Mouse (Mus musculus): Measurements from ENCODE around the gene Nit1. TPM values are rescaled to one million over a fixed set of nuclear protein-coding genes. Genes with fewer than 3 reads are reported as not detected.

Gene Nit1
- polyA plus RNA-seq (2021; fragmentation: Nextera tagmentation): 30.4 and 30.8 TPM in 2 replicates
- long read RNA-seq, experiment 1, transcript Nit1-201 (7 exons, 3,041 nt): minor isoform, 10 of 55 reads
- long read RNA-seq, experiment 1, transcript Nit1-202 (7 exons, 1,335 nt): major isoform, 14 of 55 reads
- long read RNA-seq, experiment 1, partial matches to known transcripts: 11 of 55 reads
- long read RNA-seq, experiment 1, other reads (novel, unspliced or antisense): 20 of 55 reads
- long read RNA-seq, experiment 2, transcript Nit1-202 (7 exons, 1,335 nt): major isoform, 30 of 100 reads
- long read RNA-seq, experiment 2, transcript Nit1-201 (7 exons, 3,041 nt): minor isoform, 14 of 100 reads
- long read RNA-seq, experiment 2, partial matches to known transcripts: 23 of 100 reads
- long read RNA-seq, experiment 2, other reads (novel, unspliced or antisense): 32 of 100 reads

GRCm38 (mm10) chr1:171345225-171346094, at the start of gene Nit1, which contains the start of gene Pfdn2:
Gene Nit1, minus strand, starts transcription at chr1:171345646.
Gene Pfdn2, plus strand, starts transcription at chr1:171345670.

GRCm38 (mm10) chr1:171388376-171389102, 43.1 kb upstream of the Nit1 start, which contains the start of gene Arhgap30:
Gene Arhgap30, plus strand, starts transcription at chr1:171388954.

DNA sequence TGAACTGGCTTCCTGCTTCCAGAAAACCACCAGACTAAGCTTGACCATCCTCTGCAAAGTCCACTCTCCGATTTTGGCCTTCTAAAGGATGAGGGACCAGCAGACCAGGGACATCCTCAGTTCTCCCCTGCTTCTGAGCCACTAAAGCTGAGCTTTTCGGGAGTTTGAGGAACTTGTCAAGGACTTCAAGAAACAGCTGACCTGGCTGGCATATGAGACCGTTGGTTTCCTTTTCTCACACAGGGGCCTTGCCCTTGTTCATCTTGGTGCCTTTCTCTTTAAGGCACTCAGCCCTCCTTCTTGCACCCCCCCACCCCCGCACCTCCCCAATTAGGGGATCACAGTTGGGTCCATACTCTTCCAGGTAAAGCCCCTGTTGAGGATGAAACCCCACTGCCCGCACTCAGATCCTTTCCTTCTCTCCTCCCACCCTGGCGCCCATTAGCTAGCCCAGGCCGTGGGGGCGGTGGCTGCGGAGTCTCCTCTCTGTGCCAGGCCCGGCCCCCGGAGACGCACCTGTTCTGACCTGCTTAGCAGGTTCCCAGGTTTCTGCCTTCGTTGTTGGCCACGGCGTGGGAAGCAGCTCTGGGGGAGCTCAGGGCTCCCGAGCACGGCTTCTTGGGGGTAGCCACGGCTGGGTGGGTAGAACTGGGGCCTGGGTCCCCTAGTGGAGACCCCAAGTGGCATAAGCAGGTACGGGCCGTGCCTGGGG, 24.6 kb upstream of the Nit1 start, which contains the start of gene Nectin4:
Gene Nectin4 (plus strand): TSS at position 255 of the 712 bp plus-strand sequence.

DNA sequence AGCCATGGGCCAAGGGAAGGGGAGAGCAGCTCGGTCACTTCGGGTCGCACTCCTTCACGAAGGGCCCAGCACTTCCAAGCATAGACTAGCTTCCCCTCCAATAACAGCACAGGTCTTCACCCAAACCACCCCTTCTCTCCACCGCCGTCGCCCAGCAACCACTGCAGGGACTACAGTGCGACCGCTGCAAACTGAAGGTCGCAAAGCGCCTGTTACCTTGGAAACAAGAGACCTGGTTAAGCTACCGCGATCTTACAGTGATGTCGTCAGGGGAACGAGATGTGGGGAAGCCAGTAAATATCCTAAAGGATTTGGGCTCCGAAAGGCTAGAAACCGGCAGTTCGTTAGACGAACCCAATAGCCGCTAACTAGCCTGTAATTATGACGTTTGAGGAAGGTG, 15.2 kb upstream of the Nit1 start, which contains the start of gene Klhdc9:
Gene Klhdc9 (minus strand): TSS at position 143 of the 400 bp plus-strand sequence.

DNA sequence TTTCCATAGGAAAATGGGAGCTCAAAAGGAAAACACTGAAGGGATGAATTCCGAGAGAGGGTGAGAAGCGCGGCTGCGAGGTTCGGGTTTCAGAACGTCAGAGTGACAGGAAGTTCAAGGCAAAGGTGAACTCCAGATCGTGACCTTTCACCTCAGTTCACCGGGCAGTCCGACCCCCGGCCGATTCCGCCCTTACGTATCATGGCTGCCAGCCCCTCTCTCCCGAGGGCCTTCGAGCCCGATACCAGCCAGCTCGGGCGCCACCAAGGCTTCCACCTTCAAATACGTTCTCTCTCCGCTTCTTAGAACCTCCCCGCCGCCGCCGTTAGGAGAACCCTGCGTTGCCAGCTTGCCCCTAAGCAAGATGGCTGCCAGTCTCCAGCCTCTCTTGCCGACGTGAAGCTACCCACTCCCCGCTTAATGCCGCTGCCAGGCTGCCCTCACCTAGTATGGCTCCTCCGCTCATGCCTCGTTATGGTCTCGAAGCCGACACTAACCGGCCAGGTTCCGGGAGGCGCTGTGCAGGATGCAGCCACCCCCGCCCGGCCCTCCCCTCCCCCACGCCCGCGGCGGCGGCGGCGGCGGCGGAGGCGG, 16.5 kb downstream of the Nit1 start, which contains the start of gene Dedd:
Gene Dedd (plus strand): TSS at position 307 of the 594 bp plus-strand sequence.

GRCm38 (mm10) chr1:171294298-171295062, 51.0 kb downstream of the Nit1 start, which contains the start of gene Ufc1:
Gene Ufc1, minus strand, starts transcription at chr1:171295024.

Other genes with a start within 250 kb of the Nit1 start
- 4.3 and 7.5 TPM in 2 replicates for gene Cfap126, start 231.7 kb downstream of the Nit1 start, polyA plus RNA-seq (2021; fragmentation: Nextera tagmentation)
- gene Sdhc, start 195.0 kb downstream of the Nit1 start, polyA plus RNA-seq (2021; fragmentation: Nextera tagmentation): 67.1 and 75.0 TPM in 2 replicates
- gene Mpz, start 194.9 kb downstream of the Nit1 start, polyA plus RNA-seq (2021; fragmentation: Nextera tagmentation): not detected in 2 replicates
- gene Pcp4l1, start 149.4 kb downstream of the Nit1 start, polyA plus RNA-seq (2021; fragmentation: Nextera tagmentation): 51.6 and 80.2 TPM in 2 replicates
- 0.09 TPM in 1 of 2 replicates, not detected in the other for gene Nr1i3, start 131.7 kb downstream of the Nit1 start, polyA plus RNA-seq (2021; fragmentation: Nextera tagmentation)
- 87.6 and 97.2 TPM in 2 replicates for gene Tomm40l, start 123.1 kb downstream of the Nit1 start, polyA plus RNA-seq (2021; fragmentation: Nextera tagmentation)
- gene Apoa2, start 120.6 kb downstream of the Nit1 start, polyA plus RNA-seq (2021; fragmentation: Nextera tagmentation): 4.8 and 6.2 TPM in 2 replicates
- 114 and 119 TPM in 2 replicates for gene Fcer1g, start 111.3 kb downstream of the Nit1 start, polyA plus RNA-seq (2021; fragmentation: Nextera tagmentation)
- 5.2 and 5.5 TPM in 2 replicates for gene Adamts4, start 95.2 kb downstream of the Nit1 start, polyA plus RNA-seq (2021; fragmentation: Nextera tagmentation)
- 112 and 142 TPM in 2 replicates for gene Ndufs2, start 94.3 kb downstream of the Nit1 start, polyA plus RNA-seq (2021; fragmentation: Nextera tagmentation)
- 59.3 and 66.2 TPM in 2 replicates for gene B4galt3, start 75.3 kb downstream of the Nit1 start, polyA plus RNA-seq (2021; fragmentation: Nextera tagmentation)
- gene Ppox, start 64.5 kb downstream of the Nit1 start, polyA plus RNA-seq (2021; fragmentation: Nextera tagmentation): 7.7 and 9.4 TPM in 2 replicates
- 45.9 and 51.2 TPM in 2 replicates for gene Usp21, start 57.7 kb downstream of the Nit1 start, polyA plus RNA-seq (2021; fragmentation: Nextera tagmentation)
- gene Ufc1, start 50.6 kb downstream of the Nit1 start, polyA plus RNA-seq (2021; fragmentation: Nextera tagmentation): 186 and 192 TPM in 2 replicates
- 30.4 and 30.5 TPM in 2 replicates for gene Dedd, start 16.5 kb downstream of the Nit1 start, polyA plus RNA-seq (2021; fragmentation: Nextera tagmentation)
- gene Pfdn2, start within 50 bp of the Nit1 start, polyA plus RNA-seq (2021; fragmentation: Nextera tagmentation): 139 and 143 TPM in 2 replicates
- gene Klhdc9, start 15.2 kb upstream of the Nit1 start, polyA plus RNA-seq (2021; fragmentation: Nextera tagmentation): 9.4 and 9.8 TPM in 2 replicates
- gene Nectin4, start 24.5 kb upstream of the Nit1 start, polyA plus RNA-seq (2021; fragmentation: Nextera tagmentation): 1.7 and 2.2 TPM in 2 replicates
- gene Arhgap30, start 43.3 kb upstream of the Nit1 start, polyA plus RNA-seq (2021; fragmentation: Nextera tagmentation): 0.48 and 0.65 TPM in 2 replicates
- gene Usf1, start 65.7 kb upstream of the Nit1 start, polyA plus RNA-seq (2021; fragmentation: Nextera tagmentation): 36.7 and 37.4 TPM in 2 replicates
- gene Tstd1, start 73.2 kb upstream of the Nit1 start, polyA plus RNA-seq (2021; fragmentation: Nextera tagmentation): 1.4 and 2.3 TPM in 2 replicates
- gene F11r, start 91.9 kb upstream of the Nit1 start, polyA plus RNA-seq (2021; fragmentation: Nextera tagmentation): 9.5 and 13.0 TPM in 2 replicates
- gene Alyref2, start 157.8 kb upstream of the Nit1 start, polyA plus RNA-seq (2021; fragmentation: Nextera tagmentation): 7.4 and 7.6 TPM in 2 replicates
- not detected in 2 replicates for gene Itln1, start 189.6 kb upstream of the Nit1 start, polyA plus RNA-seq (2021; fragmentation: Nextera tagmentation)
- gene Cd244a, start 213.5 kb upstream of the Nit1 start, polyA plus RNA-seq (2021; fragmentation: Nextera tagmentation): not detected in 2 replicates